Mouse (Mus musculus) left cerebral cortex, postnatal 36 days (tissue): ENCODE measurements at regions not wholly inside any gene's neighbourhood (a gene's known extent, or its start where the extent isn't known, plus 50 kb on each side); places are given as distances from the start of the nearest gene placed in this dataset.
A peak's percentile ranks its signal among the peaks of the same experiment; 100 is the strongest.

Experiments
- DNase-seq, 2 experiments: peaks; one replicate each; pipeline ENCODE4 v3.0.0; 2021 to 2022; ENCODE audit warnings: low spot score in 2 of 2, mixed read lengths in 1 of 2
- intact Hi-C: fragments of 180-260 bp; cut with DNase I; formaldehyde crosslinking; loops from one replicate; pipeline ENCODE4 v1.15.1; 2025

DNA sequence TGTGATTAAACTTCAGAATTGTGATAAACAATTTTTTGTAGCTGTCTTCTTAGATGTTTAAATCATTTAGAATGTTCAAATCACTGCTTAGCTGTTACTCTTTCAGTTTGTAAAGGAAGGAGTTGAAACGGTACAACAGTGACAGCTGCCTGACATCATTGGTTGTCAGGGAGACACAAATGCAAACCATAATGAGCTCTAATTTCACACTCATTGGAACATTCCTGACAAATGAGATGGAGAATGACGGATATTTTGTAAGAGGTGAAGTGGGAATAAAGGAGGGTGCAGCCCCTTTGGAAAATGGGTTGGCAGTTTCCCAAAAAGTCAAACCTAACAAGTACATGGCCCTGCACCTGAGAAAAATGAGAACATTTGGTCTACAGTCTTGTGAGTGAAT lies 62.5 kb downstream of the Rad51ap2 start:
- DNase-seq, result no peak
- intact Hi-C loops, result no loop called here

- DNase-seq, result no peak
- intact Hi-C loops, result no loop called here
Measured at GRCm38 (mm10) chr12:11562891-11563290, 107.0 kb downstream of the Rad51ap2 start.

- intact Hi-C loops, result no loop called here
Measured at GRCm38 (mm10) chr12:11570160-11570559, 114.3 kb downstream of the Rad51ap2 start.

DNA sequence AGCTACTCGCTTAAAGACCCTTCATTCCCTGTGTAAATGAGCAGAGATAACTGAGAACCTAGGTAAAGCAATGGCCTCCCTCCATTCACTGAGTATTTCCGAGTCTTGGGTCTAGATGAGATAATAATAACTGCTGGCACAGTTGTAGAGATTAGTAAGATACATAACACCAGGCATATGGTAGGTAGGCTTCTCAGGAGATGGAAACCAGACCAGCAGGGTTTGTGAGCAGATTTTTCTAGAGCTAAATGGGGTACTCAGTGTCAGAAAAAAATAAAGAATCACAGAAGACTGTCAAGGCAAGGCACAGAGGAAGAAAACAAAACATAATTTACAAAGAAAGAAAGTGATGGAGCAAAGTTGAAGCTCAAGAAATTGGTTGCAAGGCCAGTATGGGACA lies 148.1 kb downstream of the Rad51ap2 start:
- no peak for DNase-seq

More at GRCm38 (mm10) chr12:11570160-11570559, 114.3 kb downstream of the Rad51ap2 start:
- no peak for DNase-seq

GRCm38 (mm10) chr12:11608733-11609132 lies 152.9 kb downstream of the Rad51ap2 start:
- intact Hi-C loops, result no loop called here
- no peak for DNase-seq

More for the DNA sequence above, 148.1 kb downstream of the Rad51ap2 start:
- intact Hi-C loops, result no loop called here

DNA sequence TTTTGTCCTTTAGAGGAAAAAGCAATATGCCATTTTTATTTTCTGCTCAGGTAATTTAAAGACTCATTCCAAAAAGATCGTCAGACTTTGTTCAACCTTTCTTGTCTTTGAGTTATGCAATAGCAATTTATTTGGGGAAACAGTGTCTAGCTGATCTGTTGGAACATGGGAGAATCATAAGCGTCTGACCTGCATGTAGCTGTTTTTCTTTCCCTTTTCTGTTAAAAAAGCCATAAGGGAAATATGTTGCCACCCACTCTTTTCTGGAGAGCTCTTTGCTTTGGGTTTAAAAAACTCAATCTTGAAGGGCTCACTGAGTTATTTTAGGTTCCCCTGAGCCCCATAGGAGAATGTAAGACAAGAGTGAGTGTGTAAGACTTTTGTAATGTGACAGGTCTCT lies 155.8 kb downstream of the Rad51ap2 start:
- intact Hi-C loops, result loop anchor here (5.0 kb wide), 1 partner anchor 154 kb away; the partner anchor contains the start of gene Rad51ap2
- no peak for DNase-seq

DNA sequence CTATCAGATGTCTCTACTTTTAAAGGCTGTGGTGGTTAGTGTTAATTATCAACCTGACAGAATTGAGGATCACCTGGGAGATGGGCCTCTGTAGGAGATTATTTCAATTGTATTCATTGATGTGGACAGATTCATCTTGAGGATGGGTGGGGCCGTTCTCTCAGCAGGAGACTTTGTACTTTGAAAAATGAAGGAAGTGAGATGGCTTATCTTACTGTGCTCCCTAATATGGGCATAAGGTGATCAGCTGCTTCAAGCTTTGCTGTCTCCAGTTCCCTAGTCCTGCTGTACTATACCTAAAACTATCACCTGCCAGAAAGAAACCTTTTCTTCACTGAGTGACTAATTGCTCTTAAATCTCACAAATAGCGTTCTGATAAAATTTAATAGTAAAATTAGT lies 159.4 kb downstream of the Rad51ap2 start:
- intact Hi-C loops, result no loop called here
- no peak for DNase-seq

DNA sequence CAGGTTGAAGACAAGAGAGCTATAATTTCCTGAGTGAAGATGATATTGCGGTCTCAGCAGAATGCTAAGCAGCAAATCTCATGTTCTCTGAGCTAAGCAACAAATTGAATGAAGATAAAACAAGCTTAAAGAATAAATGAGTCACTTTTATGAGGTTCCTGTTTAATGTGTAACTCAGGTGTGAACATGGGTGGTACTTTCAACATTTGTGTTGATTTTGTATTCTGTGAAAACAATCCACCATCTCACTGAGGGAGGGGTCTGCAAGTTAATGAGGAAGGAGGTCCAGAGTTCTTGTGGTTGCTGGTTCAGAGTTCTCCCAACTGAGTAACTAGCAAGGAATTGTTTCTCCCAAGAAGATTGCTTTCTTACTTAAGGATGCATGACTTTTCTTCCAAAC lies 167.7 kb downstream of the Rad51ap2 start:
- intact Hi-C loops, result no loop called here
- no peak for DNase-seq

- intact Hi-C loops, result no loop called here
- DNase-seq, result no peak
Measured at GRCm38 (mm10) chr12:11630178-11630577, 174.3 kb downstream of the Rad51ap2 start.

GRCm38 (mm10) chr12:11631790-11632189 lies 175.9 kb downstream of the Rad51ap2 start:
- no peak for DNase-seq
- intact Hi-C loops, result no loop called here

GRCm38 (mm10) chr12:11673281-11673680 lies 217.4 kb downstream of the Rad51ap2 start:
- intact Hi-C loops, result no loop called here
- peak; percentile 10 to 12 for DNase-seq

DNA sequence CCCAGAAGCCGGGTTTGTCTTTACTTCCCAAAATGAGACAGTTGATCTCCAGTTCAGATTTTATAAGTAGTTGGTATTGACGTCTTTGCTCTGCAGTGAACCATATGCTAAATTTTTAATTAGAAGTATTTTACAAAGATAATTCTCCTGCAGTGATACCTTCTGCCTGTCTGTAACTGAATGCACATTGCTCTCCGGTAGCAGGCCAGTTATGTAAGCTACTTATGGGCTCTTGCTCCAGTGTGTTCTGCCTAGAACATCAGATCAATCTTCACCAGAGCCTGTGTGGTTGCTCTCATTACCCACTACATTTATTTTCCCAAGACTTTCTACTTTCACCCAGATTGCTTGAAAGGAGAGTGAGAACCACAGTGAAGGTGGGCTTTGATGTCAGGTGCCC lies 238.9 kb downstream of the Rad51ap2 start:
- no peak for DNase-seq
- intact Hi-C loops, result no loop called here

- no peak for DNase-seq
- intact Hi-C loops, result no loop called here
Measured at GRCm38 (mm10) chr12:11708879-11709602, 253.2 kb downstream of the Rad51ap2 start.

DNA sequence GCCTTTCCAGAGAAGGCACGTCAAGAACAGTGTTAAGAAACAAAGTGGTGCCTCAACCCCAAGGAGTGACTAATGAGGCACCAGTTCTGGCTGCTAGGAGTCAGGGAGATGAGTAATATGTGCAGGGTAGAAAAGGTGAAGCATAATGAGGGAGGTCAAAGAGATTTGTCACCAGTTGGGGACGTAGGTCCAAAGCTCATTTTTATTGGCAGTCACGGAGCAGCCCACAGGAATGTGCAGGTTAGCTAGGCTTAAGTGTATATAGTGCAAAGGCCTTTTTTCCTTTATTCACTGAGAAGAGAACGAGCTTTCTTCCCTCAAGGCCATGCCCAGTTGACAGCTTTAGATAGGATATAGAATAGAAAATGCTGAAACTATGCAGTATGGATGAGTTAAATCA lies 261.8 kb downstream of the Rad51ap2 start:
- no peak for DNase-seq
- intact Hi-C loops, result no loop called here

GRCm38 (mm10) chr12:11751471-11751870 lies 295.6 kb downstream of the Rad51ap2 start:
- no peak for DNase-seq
- intact Hi-C loops, result no loop called here

DNA sequence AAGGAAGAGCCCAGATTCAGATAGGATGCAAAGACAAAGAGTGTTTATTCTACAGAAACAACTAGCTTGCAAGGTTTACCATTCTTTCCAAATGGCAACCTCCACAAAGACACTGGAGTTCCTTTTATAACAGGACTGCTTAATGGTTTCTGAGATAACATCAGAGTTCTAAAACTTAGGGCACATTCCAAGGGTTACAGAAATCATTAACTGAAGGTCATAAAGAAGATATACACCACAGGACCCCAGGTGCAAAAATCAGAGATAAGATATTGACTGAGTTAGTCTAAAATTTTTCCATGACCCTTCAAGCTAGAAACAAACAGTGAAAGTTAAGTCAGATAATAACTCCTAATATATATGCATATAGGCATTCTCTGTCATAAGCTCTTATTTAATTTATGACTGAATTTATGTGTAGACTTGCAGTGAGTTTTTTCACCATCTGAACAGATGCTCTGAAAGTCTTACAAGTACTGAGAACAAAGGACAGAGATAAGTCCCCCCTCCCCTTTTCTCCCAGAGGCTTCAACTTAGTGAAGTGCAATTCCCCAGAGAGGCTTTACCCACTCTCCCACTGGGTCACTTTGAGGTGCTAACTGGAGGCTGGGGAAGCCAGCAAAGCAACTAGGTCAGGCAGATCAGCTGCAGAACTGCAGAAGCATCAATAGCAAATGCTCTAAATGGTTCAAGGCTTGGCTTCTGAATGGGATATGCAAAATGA lies 298.5 kb downstream of the Rad51ap2 start:
- intact Hi-C loops, result no loop called here

DNA sequence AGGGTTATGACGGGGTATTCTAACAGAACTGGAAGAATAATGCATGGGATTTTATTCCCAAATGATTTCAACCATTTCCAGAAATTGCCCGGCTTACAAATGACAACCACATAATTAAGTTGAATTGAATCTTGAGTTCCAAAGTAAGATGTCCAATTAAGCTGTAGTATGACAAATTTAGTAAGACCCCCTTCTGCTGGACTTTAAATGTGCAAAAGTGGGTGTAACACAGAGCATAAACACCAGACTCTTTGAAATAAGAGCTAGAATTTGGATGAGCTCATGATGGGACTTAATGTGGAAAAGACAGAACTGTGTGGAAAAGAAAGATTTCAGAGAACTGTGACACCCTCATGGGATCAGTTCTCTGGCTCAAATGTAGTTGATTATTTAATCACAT lies 346.4 kb downstream of the Rad51ap2 start:
- DNase-seq, result no peak
- intact Hi-C loops, result no loop called here

More for the DNA sequence above, 298.5 kb downstream of the Rad51ap2 start:
- DNase-seq, result no peak

DNA sequence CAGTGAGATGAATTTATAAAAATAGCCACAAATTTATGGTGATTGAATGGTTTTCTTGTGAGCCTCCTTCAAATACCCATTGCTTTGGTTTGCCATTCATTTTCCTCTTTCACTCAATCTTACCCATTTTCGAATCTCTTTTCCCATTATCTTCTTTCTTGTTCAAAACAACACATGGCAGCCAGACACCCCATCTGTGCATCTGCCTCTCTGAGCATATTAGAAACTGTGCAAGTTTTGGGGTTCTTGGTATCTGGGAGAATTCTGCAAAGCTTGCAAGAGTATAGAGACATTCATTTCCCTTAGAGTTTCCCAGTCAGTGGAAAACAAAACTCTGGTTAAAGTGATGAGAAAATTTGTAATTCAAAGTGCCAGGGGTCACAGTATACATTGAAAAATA lies 347.3 kb downstream of the Rad51ap2 start:
- intact Hi-C loops, result no loop called here
- DNase-seq, result no peak

DNA sequence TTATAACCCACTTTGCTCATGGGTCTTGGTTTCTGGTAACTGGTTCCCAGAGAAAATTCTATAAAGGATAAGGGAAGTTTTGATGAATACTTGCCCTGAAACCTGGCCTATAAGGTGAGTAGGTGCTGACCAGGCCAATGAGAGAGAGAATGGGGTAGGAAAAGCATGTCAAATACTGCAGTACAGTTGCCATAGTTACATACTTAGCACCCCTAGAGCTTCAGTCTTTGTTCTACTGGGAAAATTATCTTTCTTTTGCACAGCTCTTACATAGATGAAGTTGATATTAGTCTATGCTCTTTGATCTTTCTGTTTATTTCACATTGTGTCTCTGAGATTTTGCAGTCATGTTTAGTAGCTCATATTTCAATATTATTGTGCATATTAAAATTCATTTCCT lies 373.8 kb downstream of the Rad51ap2 start:
- intact Hi-C loops, result no loop called here

DNA sequence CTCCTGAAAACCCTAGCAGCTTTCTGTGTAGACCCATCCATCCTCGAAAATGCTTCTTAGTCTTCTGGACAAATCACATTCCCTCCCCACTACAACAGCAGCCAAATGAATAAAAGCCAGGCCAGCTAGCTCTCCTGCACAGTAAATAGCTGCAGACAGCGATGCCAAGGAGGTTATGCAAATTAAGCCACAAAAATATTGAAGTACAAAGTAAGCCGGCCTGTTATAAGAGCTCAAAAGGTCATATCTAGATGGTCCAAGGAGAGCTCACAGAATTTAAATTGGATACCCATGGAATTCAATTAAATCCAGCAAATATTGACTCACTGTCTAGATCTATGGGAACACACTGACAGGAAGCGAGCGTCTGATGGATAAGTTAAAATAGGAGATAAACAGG lies 375.4 kb downstream of the Rad51ap2 start:
- intact Hi-C loops, result no loop called here
- DNase-seq, result no peak

More for the DNA sequence above, 373.8 kb downstream of the Rad51ap2 start:
- no peak for DNase-seq

GRCm38 (mm10) chr12:11837819-11838472 lies 382.1 kb downstream of the Rad51ap2 start:
- intact Hi-C loops, result no loop called here
- DNase-seq, result peak; percentile 26 to 38
